Mouse (Mus musculus): ENCODE data around the gene Ndufs3.

The Ndufs3 gene

GRCm38 (mm10) chr2:90847681-90848050 lies 57.0 kb downstream of the Ndufs3 start:
- DNase-seq = no peak

- DNase-seq = peak; percentile 99
Observed at GRCm38 (mm10) chr2:90846955-90847680, 57.5 kb downstream of the Ndufs3 start, which contains the start of gene Mtch2. Gene Mtch2, plus strand, starts transcription at chr2:90847155.

- no peak for DNase-seq
Observed at GRCm38 (mm10) chr2:90846597-90846954, 58.1 kb downstream of the Ndufs3 start.

GRCm38 (mm10) chr2:90846171-90846570 lies 58.5 kb downstream of the Ndufs3 start:
- peak; percentile 62 for DNase-seq

- DNase-seq = no peak
Observed at GRCm38 (mm10) chr2:90845234-90845633, 59.4 kb downstream of the Ndufs3 start.

Data from cerebellum, adult 9-11 months (tissue).